Mouse (Mus musculus): ENCODE measurements around the gene Rac1. TPM values are rescaled to one million over a fixed set of nuclear protein-coding genes. Genes with fewer than 3 reads are reported as not detected.
"Not testable (repeated sequence)": the region's sequence is repeated elsewhere in the genome, so short reads cannot be mapped to it uniquely, and the experiment has no call there.

Rac1 gene
- polyA plus RNA-seq, 1 experiment from 2014 or later: 345 TPM

DNA sequence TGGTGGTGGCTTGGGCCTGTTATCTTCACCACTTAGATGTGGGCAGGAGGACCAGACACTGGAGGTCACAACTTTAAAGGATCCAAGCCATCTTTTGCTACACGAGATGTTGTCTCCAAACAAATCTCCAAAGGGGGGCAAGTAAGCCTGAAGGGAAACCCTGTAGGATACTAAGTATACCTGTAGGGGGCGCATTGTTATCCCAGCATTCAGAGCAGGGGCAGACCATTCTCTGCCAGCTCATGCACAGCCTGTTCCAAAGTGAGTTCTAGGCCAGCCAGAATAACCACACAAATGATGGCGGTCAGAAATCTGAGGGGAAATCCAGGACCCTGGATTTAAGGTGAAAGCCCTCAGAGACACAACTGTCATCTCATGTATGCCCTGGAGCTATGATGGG is 23.4 kb downstream of the Rac1 start:
- no peaks in the 10 kb centered on the region for H3K9me3 ChIP-seq (ENCODE audit: control insufficient read depth, low read length)
- WGBS: 61% methylated on average over 3 of the region's 3 CpGs
- no peak overlapping the region for H3K9ac ChIP-seq (ENCODE audit: low read length)
- TF ChIP-seq EP300 (optimal IDR thresholded peaks at IDR 0.05) (no peak), CTCF (IDR thresholded peaks at IDR 0.05; ENCODE audit: low read depth) (peak; percentile 75)
- no peak overlapping the region for H3K27ac ChIP-seq (replicated peaks)
- H3K4me3 ChIP-seq (ENCODE audit: low read depth, low read length): no peak overlapping the region
- peaks cover 18% of the 10 kb centered on the region for H3K36me3 ChIP-seq (ENCODE audit: control insufficient read depth, insufficient read depth, low read length)
- DNase-seq (ENCODE audit: low spot score) (no peak), ATAC-seq (ENCODE audit: low FRiP score, low TSS enrichment) (no peak)
- H3K4me1 ChIP-seq (replicated peaks; ENCODE audit: control insufficient read depth, insufficient read depth): no peaks in the 10 kb centered on the region
- no peak overlapping the region for H3K4me2 ChIP-seq (replicated peaks; ENCODE audit: low read depth)
- H3K27me3 ChIP-seq (ENCODE audit: control insufficient read depth, insufficient read depth, low read length): no peaks in the 10 kb centered on the region

DNA sequence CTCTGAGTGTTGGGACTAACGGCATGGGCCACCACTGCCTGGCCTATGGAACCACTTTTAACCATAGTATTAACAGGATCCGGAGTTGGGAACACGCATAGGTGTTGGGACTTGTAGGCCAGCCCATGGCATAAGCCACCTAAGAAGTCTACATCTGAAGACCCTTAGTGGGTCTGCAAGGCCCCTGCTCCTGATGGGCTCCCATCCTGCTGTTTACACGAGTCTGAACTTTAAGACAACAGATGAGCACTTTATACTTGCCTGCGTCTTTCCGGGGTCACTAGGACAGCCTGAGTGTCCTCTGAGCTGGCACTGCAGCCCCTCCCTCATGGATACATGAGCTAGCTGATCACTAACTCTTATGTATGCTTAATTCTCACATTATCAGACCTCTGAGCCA is 24.1 kb downstream of the Rac1 start:
- Histone ChIP-seq H3K36me3 (ENCODE audit: control insufficient read depth, insufficient read depth, low read length) (peaks cover 15% of the 10 kb centered on the region), H3K4me3 (ENCODE audit: low read depth, low read length) (no peak overlapping the region), H3K4me1 (replicated peaks; ENCODE audit: control insufficient read depth, insufficient read depth) (no peaks in the 10 kb centered on the region), H3K9ac (ENCODE audit: low read length) (no peak overlapping the region), H3K27ac (replicated peaks) (no peak overlapping the region), H3K27me3 (ENCODE audit: control insufficient read depth, insufficient read depth, low read length) (no peaks in the 10 kb centered on the region), H3K9me3 (ENCODE audit: control insufficient read depth, low read length) (no peaks in the 10 kb centered on the region), H3K4me2 (replicated peaks; ENCODE audit: low read depth) (no peak overlapping the region)
- ATAC-seq (ENCODE audit: low FRiP score, low TSS enrichment) (no peak), DNase-seq (ENCODE audit: low spot score) (no peak)
- WGBS: 87% methylated on average over 6 of the region's 6 CpGs
- TF ChIP-seq CTCF (IDR thresholded peaks at IDR 0.05; ENCODE audit: low read depth) (no peak), EP300 (optimal IDR thresholded peaks at IDR 0.05) (no peak)

- Histone ChIP-seq H3K4me1 (replicated peaks; ENCODE audit: control insufficient read depth, insufficient read depth) (no peaks in the 10 kb centered on the region), H3K27me3 (ENCODE audit: control insufficient read depth, insufficient read depth, low read length) (no peaks in the 10 kb centered on the region), H3K27ac (replicated peaks) (no peak overlapping the region), H3K36me3 (ENCODE audit: control insufficient read depth, insufficient read depth, low read length) (peaks cover 15% of the 10 kb centered on the region), H3K4me2 (replicated peaks; ENCODE audit: low read depth) (no peak overlapping the region), H3K9me3 (ENCODE audit: control insufficient read depth, low read length) (no peaks in the 10 kb centered on the region), H3K4me3 (ENCODE audit: low read depth, low read length) (no peak overlapping the region), H3K9ac (ENCODE audit: low read length) (no peak overlapping the region)
- TF ChIP-seq CTCF (IDR thresholded peaks at IDR 0.05; ENCODE audit: low read depth) (no peak), EP300 (optimal IDR thresholded peaks at IDR 0.05) (no peak)
- WGBS: 87% methylated on average over 19 of the region's 19 CpGs
- ATAC-seq (ENCODE audit: low FRiP score, low TSS enrichment) (0 out of 2 replicates have a peak, but pooled peaks have one; percentile 5), DNase-seq (ENCODE audit: low spot score) (no peak)
Measured at GRCm38 (mm10) chr5:143502899-143503557, 24.8 kb downstream of the Rac1 start.

DNA sequence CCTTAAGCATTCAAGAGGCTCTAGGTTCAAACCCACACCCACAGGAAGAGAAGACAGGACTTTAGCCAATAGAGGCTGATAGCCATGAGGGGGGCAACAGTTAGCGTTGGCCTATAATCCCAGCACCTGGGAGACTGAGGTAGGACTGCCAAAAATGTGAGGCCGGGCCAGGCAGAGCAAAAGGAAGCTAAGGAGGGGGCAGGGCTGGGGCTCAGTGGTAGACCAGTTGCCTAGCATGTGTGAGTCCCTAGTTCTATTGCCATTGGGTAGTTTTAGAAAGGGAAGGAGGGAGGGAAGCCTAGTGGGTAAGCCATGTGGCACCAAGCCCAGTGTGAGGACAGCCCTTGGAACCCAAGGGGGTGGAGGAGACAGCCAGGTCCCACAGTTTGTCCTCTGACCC is 26.2 kb downstream of the Rac1 start:
- Histone ChIP-seq H3K36me3 (ENCODE audit: control insufficient read depth, insufficient read depth, low read length) (peaks cover 11% of the 10 kb centered on the region), H3K27me3 (ENCODE audit: control insufficient read depth, insufficient read depth, low read length) (no peaks in the 10 kb centered on the region), H3K9me3 (ENCODE audit: control insufficient read depth, low read length) (no peaks in the 10 kb centered on the region), H3K4me3 (ENCODE audit: low read depth, low read length) (no peak overlapping the region), H3K4me2 (replicated peaks; ENCODE audit: low read depth) (no peak overlapping the region), H3K9ac (ENCODE audit: low read length) (no peak overlapping the region), H3K27ac (replicated peaks) (no peak overlapping the region), H3K4me1 (replicated peaks; ENCODE audit: control insufficient read depth, insufficient read depth) (no peaks in the 10 kb centered on the region)
- WGBS: 93% methylated on average over 2 of the region's 2 CpGs
- TF ChIP-seq EP300 (optimal IDR thresholded peaks at IDR 0.05) (no peak), CTCF (IDR thresholded peaks at IDR 0.05; ENCODE audit: low read depth) (no peak)
- ATAC-seq (ENCODE audit: low FRiP score, low TSS enrichment) (no peak), DNase-seq (ENCODE audit: low spot score) (no peak)

- Histone ChIP-seq H3K27me3 (ENCODE audit: control insufficient read depth, insufficient read depth, low read length) (no peaks in the 10 kb centered on the region), H3K36me3 (ENCODE audit: control insufficient read depth, insufficient read depth, low read length) (peaks cover 11% of the 10 kb centered on the region), H3K9ac (ENCODE audit: low read length) (no peak overlapping the region), H3K4me3 (ENCODE audit: low read depth, low read length) (no peak overlapping the region), H3K4me1 (replicated peaks; ENCODE audit: control insufficient read depth, insufficient read depth) (no peaks in the 10 kb centered on the region), H3K9me3 (ENCODE audit: control insufficient read depth, low read length) (no peaks in the 10 kb centered on the region), H3K27ac (replicated peaks) (no peak overlapping the region), H3K4me2 (replicated peaks; ENCODE audit: low read depth) (no peak overlapping the region)
- no peak for TF ChIP-seq CTCF (IDR thresholded peaks at IDR 0.05; ENCODE audit: low read depth)
- no peak for TF ChIP-seq EP300 (optimal IDR thresholded peaks at IDR 0.05)
- WGBS: 80% methylated on average over 8 of the region's 8 CpGs
- DNase-seq (ENCODE audit: low spot score) (no peak), ATAC-seq (ENCODE audit: low FRiP score, low TSS enrichment) (no peak)
Measured at GRCm38 (mm10) chr5:143501140-143501539, 26.7 kb downstream of the Rac1 start.

- ATAC-seq (ENCODE audit: low FRiP score, low TSS enrichment); H3K4me1 ChIP-seq (replicated peaks; ENCODE audit: control insufficient read depth, insufficient read depth); H3K9me3 ChIP-seq (ENCODE audit: control insufficient read depth, low read length); H3K9ac ChIP-seq (ENCODE audit: low read length); H3K4me2 ChIP-seq (replicated peaks; ENCODE audit: low read depth); H3K27me3 ChIP-seq (ENCODE audit: control insufficient read depth, insufficient read depth, low read length); H3K4me3 ChIP-seq (ENCODE audit: low read depth, low read length); DNase-seq (ENCODE audit: low spot score); H3K27ac ChIP-seq (replicated peaks): not testable (repeated sequence)
- peaks cover 11% of the 10 kb centered on the region for H3K36me3 ChIP-seq (ENCODE audit: control insufficient read depth, insufficient read depth, low read length)
- WGBS: 85% methylated on average over 14 of the region's 14 CpGs
Measured at GRCm38 (mm10) chr5:143500711-143501110, 27.1 kb downstream of the Rac1 start.

All from stomach, postnatal 0 days (tissue).